27 mouse cellular contexts compared by ENCODE assay signal in the genomic region with DNA sequence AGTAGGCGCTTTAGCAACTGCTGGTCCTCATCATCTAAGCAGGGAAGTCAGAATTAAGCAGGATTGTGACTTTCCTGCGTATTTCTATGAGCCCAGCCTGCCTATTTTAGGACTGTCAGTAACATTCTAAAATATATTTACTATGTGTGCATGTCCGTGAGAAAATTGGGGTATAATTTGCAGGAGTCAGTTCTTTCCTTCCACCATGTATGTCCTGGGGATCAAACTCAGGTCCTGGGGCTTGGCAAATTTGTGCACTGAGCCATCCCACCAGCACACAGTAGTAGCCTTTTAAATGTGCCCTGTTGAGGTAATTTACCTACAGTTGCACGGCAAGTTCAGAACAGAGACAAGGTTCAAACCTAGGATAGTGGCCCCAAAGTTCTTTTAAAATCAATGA. TPM values are rescaled to one million over a fixed set of nuclear protein-coding genes. Genes with fewer than 3 reads are reported as not detected.
DNase-seq lines count a peak whose midpoint lies in the region; ATAC-seq and TF ChIP-seq lines count a peak whose summit lies in the region.
"Had no signal": no experiment of that assay in that cellular context is flagged by ENCODE, and none has a peak within 500 bp of the region (broad histone marks: within the 10 kb centered on the region; RNA-seq: fewer than 3 reads in every experiment).

No protein-coding gene starts in this region.

- ATAC-seq in hindbrain, embryonic 14.5 days (ENCODE audit: low FRiP score), result no peak
- ATAC-seq in hindbrain, postnatal 0 days, result no peak
- no peak for ATAC-seq in neural tube, embryonic 15.5 days (ENCODE audit: low FRiP score)
- ATAC-seq: forebrain, embryonic 13.5 days; forebrain, embryonic 15.5 days; forebrain, postnatal 0 days had no signal

- dilution Hi-C loops in CH12.LX (cut with MboI; ENCODE audit: extremely low pct_ligation_motif_present, extremely low pct_unique_long_range_greater_than_20kb, low sequenced_read_pairs), result no loop called here

- no peak overlapping the region for H3K4me2 ChIP-seq in hindbrain, embryonic 14.5 days (replicated peaks)
- H3K4me2 ChIP-seq in hindbrain, postnatal 0 days (ENCODE audit: low read depth, low read length), result no peak overlapping the region
- peak overlapping the region; percentile 87 for H3K4me2 ChIP-seq in CH12.LX (ENCODE audit: insufficient read depth, low read depth, poor library complexity, severe bottlenecking)
- no peak overlapping the region for H3K4me2 ChIP-seq in neural tube, embryonic 15.5 days
- H3K4me2 ChIP-seq: embryonic facial prominence, embryonic 12.5 days; forebrain, embryonic 13.5 days; forebrain, embryonic 15.5 days had no signal

- in situ Hi-C loops in CH12.LX (cut with MboI; ENCODE audit: low pct_ligation_motif_present, low pct_unique_long_range_greater_than_20kb, low sequenced_read_pairs), result no loop called here

- peaks cover 13% of the 10 kb centered on the region for H3K4me1 ChIP-seq in hindbrain, embryonic 14.5 days (replicated peaks; ENCODE audit: control insufficient read depth, insufficient read depth, low read length)
- peaks cover 13% of the 10 kb centered on the region for H3K4me1 ChIP-seq in hindbrain, postnatal 0 days (ENCODE audit: insufficient read depth, low read length)
- peaks cover 55 to 80% of the 10 kb centered on the region in 2 experiments for H3K4me1 ChIP-seq in CH12.LX (ENCODE audit: control insufficient read depth in 1 of 2, insufficient read depth in 2 of 2)
- H3K4me1 ChIP-seq in neural tube, embryonic 15.5 days, result peaks cover 21% of the 10 kb centered on the region

- no peak for DNase-seq in hindbrain, embryonic 14.5 days (ENCODE audit: low spot score)
- DNase-seq in hindbrain, postnatal 0 days (ENCODE audit: low spot score), result no peak
- no peak for DNase-seq in left cerebral cortex, adult 2 months (ENCODE audit: extremely low spot score in 1 of 2, low spot score in 2 of 2)
- no peak for DNase-seq in left cerebral cortex, postnatal 14 days (ENCODE audit: low spot score in 2 of 2)
- DNase-seq in CH12.LX (ENCODE audit: extremely low read depth), result no peak
- DNase-seq in left cerebral cortex, adult 11 months (ENCODE audit: low spot score), result no peak
- DNase-seq: adrenal gland, adult 2 months; adrenal gland, postnatal 10 days; adrenal gland, postnatal 25 days; B cell, adult 2 months; cerebellum, adult 11 months; cerebellum, adult 18-20 months; cerebellum, adult 8-10 months; cerebellum, postnatal 25 days; forebrain, postnatal 0 days had no signal

- intact Hi-C loops in left cerebral cortex, adult 2 months (cut with DNase I), result loop anchor here (2.0 kb wide), 1 partner anchor 69 kb away; no protein-coding TSS in a partner anchor
- intact Hi-C loops in left cerebral cortex, postnatal 14 days (cut with DNase I), result loop anchor here (10.0 kb wide), 1 partner anchor 221 kb away; no protein-coding TSS in a partner anchor

- H3K9me3 ChIP-seq in hindbrain, embryonic 14.5 days (ENCODE audit: control insufficient read depth, low read length), result no peaks in the 10 kb centered on the region
- H3K9me3 ChIP-seq in hindbrain, postnatal 0 days (ENCODE audit: low read length), result no peaks in the 10 kb centered on the region
- H3K9me3 ChIP-seq in CH12.LX (replicated peaks; ENCODE audit: low read length), result no peaks in the 10 kb centered on the region
- H3K9me3 ChIP-seq in neural tube, embryonic 15.5 days (replicated peaks), result no peaks in the 10 kb centered on the region
- H3K9me3 ChIP-seq: embryonic facial prominence, embryonic 10.5 days; embryonic facial prominence, embryonic 12.5 days; forebrain, embryonic 13.5 days; forebrain, embryonic 15.5 days had no signal

- H3K4me3 ChIP-seq in hindbrain, embryonic 14.5 days (replicated peaks; ENCODE audit: low read length), result no peak overlapping the region
- H3K4me3 ChIP-seq in hindbrain, postnatal 0 days (ENCODE audit: low read length), result no peak overlapping the region
- peak overlapping the region; percentile 33; the same call in 1 of the 2 replicates for H3K4me3 ChIP-seq in left cerebral cortex, adult 2 months
- peak overlapping the region in 1 of 3 experiments; percentile 10 for H3K4me3 ChIP-seq in CH12.LX (replicated peaks in 1 of 3; ENCODE audit: low read depth in 2 of 3, low read length in 2 of 3, poor library complexity in 1 of 3)
- no peak overlapping the region for H3K4me3 ChIP-seq in neural tube, embryonic 15.5 days (replicated peaks)
- H3K4me3 ChIP-seq: embryonic facial prominence, embryonic 10.5 days; embryonic facial prominence, embryonic 12.5 days; forebrain, embryonic 13.5 days; forebrain, embryonic 15.5 days had no signal

- 0 out of 2 replicates have a peak overlapping the region, but pooled peaks have one; percentile 32 for H3K27ac ChIP-seq in hindbrain, embryonic 14.5 days
- no peak overlapping the region for H3K27ac ChIP-seq in hindbrain, postnatal 0 days
- peak overlapping the region; percentile 75 for H3K27ac ChIP-seq in left cerebral cortex, adult 2 months
- peak overlapping the region; percentile 57; the same call in 1 of the 2 replicates for H3K27ac ChIP-seq in CH12.LX (ENCODE audit: insufficient read depth, low read depth)
- H3K27ac ChIP-seq in neural tube, embryonic 15.5 days (replicated peaks), result no peak overlapping the region
- H3K27ac ChIP-seq: embryonic facial prominence, embryonic 10.5 days; embryonic facial prominence, embryonic 12.5 days; forebrain, embryonic 13.5 days; forebrain, embryonic 15.5 days had no signal

- no peak for TF ChIP-seq POLR2A in CH12.LX (IDR thresholded peaks at IDR 0.05; ENCODE audit: low read depth, low read length)

- no peaks in the 10 kb centered on the region for H3K36me3 ChIP-seq in hindbrain, embryonic 14.5 days (replicated peaks; ENCODE audit: control insufficient read depth, insufficient read depth)
- H3K36me3 ChIP-seq in hindbrain, postnatal 0 days (ENCODE audit: insufficient read depth, low read length), result no peaks in the 10 kb centered on the region
- peaks cover 0 to 52% of the 10 kb centered on the region in 2 experiments for H3K36me3 ChIP-seq in CH12.LX (replicated peaks in 1 of 2; ENCODE audit: control insufficient read depth in 1 of 2, insufficient read depth in 1 of 2, low read length in 1 of 2)
- H3K36me3 ChIP-seq in neural tube, embryonic 15.5 days, result no peaks in the 10 kb centered on the region
- H3K36me3 ChIP-seq: embryonic facial prominence, embryonic 10.5 days; embryonic facial prominence, embryonic 12.5 days; forebrain, embryonic 15.5 days had no signal

- no peak for TF ChIP-seq RAD21 in CH12.LX (IDR thresholded peaks at IDR 0.05; ENCODE audit: low read depth, low read length)

- TF ChIP-seq EP300 in CH12.LX (IDR thresholded peaks at IDR 0.05; ENCODE audit: low read length), result no peak

- peaks cover 22% of the 10 kb centered on the region for H3K27me3 ChIP-seq in hindbrain, embryonic 14.5 days (ENCODE audit: control insufficient read depth, insufficient read depth, low read length)
- H3K27me3 ChIP-seq in hindbrain, postnatal 0 days (ENCODE audit: insufficient read depth, low read length), result peaks cover 9% of the 10 kb centered on the region; the same call in 1 of the 2 replicates
- no peaks in the 10 kb centered on the region for H3K27me3 ChIP-seq in CH12.LX (replicated peaks)
- H3K27me3 ChIP-seq in neural tube, embryonic 15.5 days (replicated peaks), result peaks cover 40% of the 10 kb centered on the region

- no peak for TF ChIP-seq CTCF in hindbrain, postnatal 0 days (IDR thresholded peaks at IDR 0.05; ENCODE audit: low read depth)
- no peak for TF ChIP-seq CTCF in left cerebral cortex, adult 2 months (IDR thresholded peaks at IDR 0.05)
- TF ChIP-seq CTCF in CH12.LX (conservative IDR thresholded peaks at IDR 0.05 in 1 of 2, IDR thresholded peaks at IDR 0.05 in 1 of 2; ENCODE audit: low read depth in 2 of 2, low read length in 2 of 2), result no peak

- peaks cover 76% of the 10 kb centered on the region for H3K79me2 ChIP-seq in CH12.LX (replicated peaks; ENCODE audit: control insufficient read depth, extremely low read depth, insufficient read depth, poor library complexity, severe bottlenecking)

- WGBS in hindbrain, embryonic 14.5 days, result 86% methylated on average over 4 of the region's 4 CpGs
- WGBS in hindbrain, postnatal 0 days, result 91% methylated on average over 4 of the region's 4 CpGs
- WGBS in neural tube, embryonic 15.5 days, result 84% methylated on average over 4 of the region's 4 CpGs

- no peak overlapping the region for H3K9ac ChIP-seq in hindbrain, embryonic 14.5 days
- no peak overlapping the region for H3K9ac ChIP-seq in hindbrain, postnatal 0 days (replicated peaks; ENCODE audit: low read length)
- H3K9ac ChIP-seq in CH12.LX (ENCODE audit: insufficient read depth, low read depth), result peak overlapping the region; percentile 60; the same call in 1 of the 2 replicates
- 0 out of 2 replicates have a peak overlapping the region, but pooled peaks have one; percentile 5 for H3K9ac ChIP-seq in neural tube, embryonic 15.5 days (replicated peaks)
- H3K9ac ChIP-seq: embryonic facial prominence, embryonic 12.5 days; forebrain, embryonic 13.5 days; forebrain, embryonic 15.5 days; forebrain, postnatal 0 days had no signal

TF ChIP-seq in CH12.LX, 34 proteins besides CTCF, POLR2A, EP300 and RAD21:
- no peak for TF ChIP-seq ETS1 (conservative IDR thresholded peaks at IDR 0.05; ENCODE audit: low read depth, low read length)
- no peak for TF ChIP-seq HCFC1 (IDR thresholded peaks at IDR 0.05; ENCODE audit: low read depth, low read length)
- no peak for TF ChIP-seq TCF12 (IDR thresholded peaks at IDR 0.05; ENCODE audit: low read depth, low read length)
- TF ChIP-seq NRF1 (IDR thresholded peaks at IDR 0.05; ENCODE audit: low read depth, low read length), result no peak
- TF ChIP-seq IRF4 (IDR thresholded peaks at IDR 0.05; ENCODE audit: low read depth, low read length), result no peak
- TF ChIP-seq CHD1 (IDR thresholded peaks at IDR 0.05; ENCODE audit: low read depth, low read length), result peak; percentile 90; the same call in 1 of the 2 replicates
- TF ChIP-seq MXI1 (IDR thresholded peaks at IDR 0.05; ENCODE audit: low read depth, low read length), result peak; percentile 35; the same call in 1 of the 2 replicates
- peak; percentile 42; the same call in 1 of the 2 replicates for TF ChIP-seq SIN3A (IDR thresholded peaks at IDR 0.05; ENCODE audit: low read length)

RNA-seq across cellular contexts. Expression of a gene that starts 28.5 kb away (rescaled TPM):
- polyA plus RNA-seq in hindbrain, embryonic 14.5 days (2014; fragmentation: Nextera tagmentation; extraction: Ambion mirVana), result not detected in 2 replicates
- not detected in 2 replicates for total RNA-seq in hindbrain, postnatal 0 days (2014; rRNA removed)
- not detected in 2 replicates for polyA plus RNA-seq in hindbrain, postnatal 0 days (2015; fragmentation: Nextera tagmentation; extraction: Ambion mirVana)
- total RNA-seq in left cerebral cortex, adult 2 months (2021), result not detected
- total RNA-seq in left cerebral cortex, postnatal 14 days (2021), result not detected
- not detected in 2 replicates for total RNA-seq in CH12.LX (2012; rRNA removed)
- not detected in 2 replicates for total RNA-seq in CH12.LX (2014; rRNA removed)
- polyA plus RNA-seq in CH12.LX (2012; ENCODE audit: insufficient read length, low read depth), result 22.0 TPM in 1 of 2 replicates, not detected in the other
- not detected in 2 replicates for polyA plus RNA-seq in neural tube, embryonic 15.5 days (2015; fragmentation: Nextera tagmentation; extraction: Ambion mirVana)
- total RNA-seq: adrenal gland, adult 2 months; adrenal gland, postnatal 10 days; adrenal gland, postnatal 25 days; adrenal gland, postnatal 4 days; ES-E14; forebrain, postnatal 0 days; MEL had no signal
- polyA plus RNA-seq: adrenal gland, adult 2 months; brain, embryonic 14.5 days; CD4-positive, CD25-positive, alpha-beta regulatory T cell, adult 4 months; embryonic facial prominence, embryonic 10.5 days; embryonic facial prominence, embryonic 12.5 days; embryonic facial prominence, embryonic 14.5 days; forebrain, embryonic 11.5 days; forebrain, embryonic 13.5 days; forebrain, embryonic 15.5 days; forebrain, postnatal 0 days had no signal

Comparison
In these comparisons a context has a peak if more than half of its experiments do, and no peak if none do; other contexts are left out.
1. H3K27ac ChIP-seq: peak in hindbrain, embryonic 14.5 days (single experiment), left cerebral cortex, adult 2 months (single experiment) and CH12.LX (single experiment); none in hindbrain, postnatal 0 days (single experiment) and neural tube, embryonic 15.5 days (single experiment).
2. H3K9ac ChIP-seq: peak in CH12.LX (single experiment) and neural tube, embryonic 15.5 days (single experiment); none in hindbrain, embryonic 14.5 days (single experiment) and hindbrain, postnatal 0 days (single experiment).